Mouse (Mus musculus): ENCODE data around the gene Dtx2. TPM values are rescaled to one million over a fixed set of nuclear protein-coding genes. Genes with fewer than 3 reads are reported as not detected.

Gene Dtx2
- total RNA-seq, 1 experiment from 2014 or later: 6.8 TPM

DNA sequence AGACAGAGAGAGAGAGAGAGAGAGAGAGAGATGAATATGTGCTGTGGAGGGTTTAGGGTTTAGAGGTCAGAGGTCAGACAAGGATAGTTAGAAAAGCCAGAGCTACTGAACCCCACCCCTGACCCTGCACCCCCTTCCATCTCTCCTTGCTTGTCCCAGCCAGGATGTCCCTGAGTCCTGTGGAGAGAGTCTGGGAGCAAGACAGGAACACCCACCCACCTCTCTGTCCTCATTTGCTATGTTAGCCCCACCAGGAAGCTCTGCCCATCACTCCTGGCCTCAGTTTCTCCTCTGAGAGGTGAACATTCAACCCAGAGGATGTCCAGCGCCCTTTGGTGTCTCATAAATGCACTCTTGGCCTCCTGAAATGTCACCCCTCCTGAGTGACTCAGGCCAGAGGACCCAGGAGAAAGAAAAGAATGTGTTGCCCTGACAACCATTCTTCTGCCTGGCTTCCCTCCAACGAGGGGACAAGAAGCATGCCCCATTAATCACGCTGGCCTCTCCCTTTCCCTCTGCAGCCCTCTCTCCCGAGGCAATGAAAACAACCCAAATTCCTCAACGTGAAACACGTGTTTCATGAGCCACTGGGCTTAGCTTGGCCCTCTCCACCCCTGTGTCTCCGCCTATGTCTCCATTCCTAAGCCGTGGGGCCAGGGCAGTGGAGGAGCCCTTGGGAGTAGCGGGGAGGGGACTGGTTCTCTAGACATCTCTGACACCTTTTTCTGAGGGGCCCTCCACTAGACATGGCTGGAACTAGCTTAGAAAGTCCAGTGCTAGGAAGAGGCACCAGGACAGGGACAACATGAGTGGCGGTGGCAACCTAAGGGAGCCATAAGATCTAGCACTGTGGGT is 56.9 kb downstream of the Dtx2 start:
- ATAC-seq (replicated peaks; ENCODE audit: insufficient number of reproducible peaks, low FRiP score, low TSS enrichment, poor library complexity, severe bottlenecking): no peak

DNA sequence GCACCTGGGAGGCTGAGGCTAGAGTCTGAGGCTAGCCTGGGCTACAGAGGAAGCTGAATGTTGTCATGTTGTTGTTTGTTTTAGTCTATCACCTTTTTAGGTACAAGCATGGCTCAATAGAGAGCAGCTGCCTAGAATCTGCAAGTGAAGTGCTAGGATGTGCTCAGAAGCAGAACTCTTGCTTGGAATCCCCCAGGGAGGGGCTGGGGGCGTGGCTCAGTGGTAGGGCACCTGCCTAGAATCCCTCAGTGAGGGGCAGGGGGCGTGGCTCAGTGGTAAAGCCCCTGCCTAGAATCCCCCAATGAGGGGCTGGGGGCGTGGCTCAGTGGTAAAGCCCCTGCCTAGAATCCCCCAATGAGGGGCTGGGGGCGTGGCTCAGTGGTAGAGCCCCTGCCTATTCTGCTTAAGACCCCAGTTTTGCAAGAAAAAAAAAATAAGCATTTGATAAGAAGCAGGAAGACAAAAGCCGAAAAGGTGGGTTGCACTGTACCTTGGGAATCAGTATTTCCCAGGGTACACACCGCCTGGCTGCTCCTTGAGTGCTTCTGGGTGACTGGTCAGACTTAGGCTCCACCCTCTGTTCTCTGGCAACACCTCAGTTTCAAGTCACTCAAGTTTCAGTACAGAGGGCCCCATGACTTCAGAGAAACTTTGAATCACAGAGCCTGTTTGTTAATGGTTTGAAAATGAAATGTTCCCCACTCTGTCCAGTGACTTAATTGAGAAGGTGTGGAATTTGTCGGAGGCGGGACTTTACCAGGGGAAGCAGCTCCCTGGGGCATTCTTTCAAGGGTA is 58.5 kb downstream of the Dtx2 start:
- no peak for ATAC-seq (replicated peaks; ENCODE audit: insufficient number of reproducible peaks, low FRiP score, low TSS enrichment, poor library complexity, severe bottlenecking)

GRCm38 (mm10) chr5:136054301-136055077 is 59.9 kb downstream of the Dtx2 start, which contains the start of gene Upk3bl:
Gene Upk3bl, plus strand, starts transcription at chr5:136054492.
- no peak for ATAC-seq (replicated peaks; ENCODE audit: insufficient number of reproducible peaks, low FRiP score, low TSS enrichment, poor library complexity, severe bottlenecking)

- no peak for ATAC-seq (replicated peaks; ENCODE audit: insufficient number of reproducible peaks, low FRiP score, low TSS enrichment, poor library complexity, severe bottlenecking)
These were observed 61.5 kb downstream of the Dtx2 start for GRCm38 (mm10) chr5:136056062-136056461.

GRCm38 (mm10) chr5:136057085-136057484 is 62.5 kb downstream of the Dtx2 start:
- no peak for ATAC-seq (replicated peaks; ENCODE audit: insufficient number of reproducible peaks, low FRiP score, low TSS enrichment, poor library complexity, severe bottlenecking)

DNA sequence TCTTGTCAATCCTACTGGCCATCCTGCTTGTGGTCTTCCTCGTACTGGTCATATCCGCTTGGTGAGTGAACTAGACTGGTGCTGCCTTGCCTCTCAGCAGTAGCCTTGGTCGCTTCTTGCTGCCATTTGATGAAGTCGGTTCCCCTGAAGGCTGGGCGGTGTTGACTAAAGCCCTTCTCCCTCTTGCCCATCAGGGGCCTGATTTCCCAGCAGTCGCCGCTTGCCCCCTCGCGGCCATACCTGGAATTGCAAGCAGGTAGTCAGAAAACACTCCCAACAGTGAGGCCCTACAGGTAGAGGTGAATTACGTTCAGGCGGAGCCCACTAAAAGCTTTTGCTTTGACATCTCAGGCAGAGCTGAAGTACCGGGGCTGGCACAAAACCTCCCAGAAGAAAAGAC is 67.0 kb downstream of the Dtx2 start:
- peak; percentile 74; the same call in 1 of the 2 replicates for ATAC-seq (replicated peaks; ENCODE audit: insufficient number of reproducible peaks, low FRiP score, low TSS enrichment, poor library complexity, severe bottlenecking)

GRCm38 (mm10) chr5:136063920-136064319 is 69.3 kb downstream of the Dtx2 start:
- ATAC-seq (replicated peaks; ENCODE audit: insufficient number of reproducible peaks, low FRiP score, low TSS enrichment, poor library complexity, severe bottlenecking): no peak

- 0 out of 2 replicates have a peak, but pooled peaks have one; percentile 11 for ATAC-seq (replicated peaks; ENCODE audit: insufficient number of reproducible peaks, low FRiP score, low TSS enrichment, poor library complexity, severe bottlenecking)
These were observed 72.0 kb downstream of the Dtx2 start for GRCm38 (mm10) chr5:136066404-136067148.

GRCm38 (mm10) chr5:136069411-136069810 is 74.8 kb downstream of the Dtx2 start:
- no peak for ATAC-seq (replicated peaks; ENCODE audit: insufficient number of reproducible peaks, low FRiP score, low TSS enrichment, poor library complexity, severe bottlenecking)

GRCm38 (mm10) chr5:136073051-136073450 is 78.5 kb downstream of the Dtx2 start:
- no peak for ATAC-seq (replicated peaks; ENCODE audit: insufficient number of reproducible peaks, low FRiP score, low TSS enrichment, poor library complexity, severe bottlenecking)

GRCm38 (mm10) chr5:136073526-136073925 is 78.9 kb downstream of the Dtx2 start:
- ATAC-seq (replicated peaks; ENCODE audit: insufficient number of reproducible peaks, low FRiP score, low TSS enrichment, poor library complexity, severe bottlenecking): no peak

DNA sequence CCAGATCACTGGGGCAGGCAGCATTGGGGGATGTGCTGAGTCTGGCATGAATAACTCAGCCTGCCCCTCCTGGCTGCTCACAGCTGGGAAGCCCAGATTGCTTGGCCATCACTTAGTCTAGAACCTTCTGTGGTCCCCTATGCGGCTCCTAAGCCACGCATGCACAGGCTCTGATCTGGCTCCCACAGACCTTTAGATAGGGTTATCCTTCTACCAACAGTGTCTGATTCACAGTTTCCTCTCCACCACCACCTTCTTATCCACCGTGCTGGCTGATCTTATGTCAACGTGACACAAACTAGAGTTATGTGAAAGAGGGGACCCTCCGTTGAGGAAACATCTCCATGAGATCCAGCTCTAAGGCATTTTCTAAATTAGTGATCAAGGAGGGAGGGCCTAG is 80.5 kb downstream of the Dtx2 start:
- ATAC-seq (replicated peaks; ENCODE audit: insufficient number of reproducible peaks, low FRiP score, low TSS enrichment, poor library complexity, severe bottlenecking): no peak

DNA sequence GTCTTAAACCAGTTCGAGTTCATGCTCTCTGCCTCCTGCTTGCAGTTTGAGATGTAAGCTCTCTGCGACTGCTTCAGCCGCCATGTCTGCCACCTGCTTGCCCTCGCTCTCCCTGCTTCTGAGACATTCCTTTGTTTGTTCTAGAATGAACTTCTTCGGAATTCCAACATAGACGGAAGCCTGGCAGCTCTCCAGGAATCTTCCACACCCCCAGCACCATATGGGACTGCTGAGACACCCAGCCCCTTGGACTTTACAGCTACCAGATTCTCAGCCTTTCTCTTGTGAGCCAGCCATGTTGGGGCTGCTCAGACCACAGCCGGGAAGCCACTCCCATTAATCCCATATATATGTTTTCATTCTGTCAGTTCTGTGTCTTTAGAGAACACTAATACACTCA is 81.7 kb downstream of the Dtx2 start:
- no peak for ATAC-seq (replicated peaks; ENCODE audit: insufficient number of reproducible peaks, low FRiP score, low TSS enrichment, poor library complexity, severe bottlenecking)

- no peak for ATAC-seq (replicated peaks; ENCODE audit: insufficient number of reproducible peaks, low FRiP score, low TSS enrichment, poor library complexity, severe bottlenecking)
These were observed 82.5 kb downstream of the Dtx2 start for GRCm38 (mm10) chr5:136077001-136077550.

DNA sequence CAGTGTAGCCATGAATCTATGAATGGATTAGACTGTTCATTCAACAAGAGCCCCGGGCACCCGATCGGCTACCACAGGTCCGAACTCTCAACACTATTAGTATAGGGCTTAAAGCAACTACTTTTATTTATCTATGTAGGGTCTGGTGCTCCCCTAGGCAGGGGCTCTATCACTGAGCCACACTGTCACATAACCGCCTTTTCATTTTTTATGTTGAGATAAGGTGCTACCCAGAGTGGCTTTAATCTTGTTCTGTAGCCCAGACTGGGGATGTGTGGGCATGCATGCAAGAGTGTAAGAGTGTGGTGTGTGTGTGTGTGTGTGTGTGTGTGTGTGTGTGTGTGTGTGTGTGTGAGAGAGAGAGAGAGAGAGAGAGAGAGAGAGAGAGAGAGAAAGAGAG is 83.5 kb downstream of the Dtx2 start:
- no peak for ATAC-seq (replicated peaks; ENCODE audit: insufficient number of reproducible peaks, low FRiP score, low TSS enrichment, poor library complexity, severe bottlenecking)

GRCm38 (mm10) chr5:136082345-136082744 is 87.7 kb downstream of the Dtx2 start:
- no peak for ATAC-seq (replicated peaks; ENCODE audit: insufficient number of reproducible peaks, low FRiP score, low TSS enrichment, poor library complexity, severe bottlenecking)

Measured in monocyte, adult 5-6 weeks (primary cell).